Mouse (Mus musculus) adrenal gland, adult 18-20 months (tissue): Measurements from ENCODE around the gene Vmn2r121. TPM values are rescaled to one million over a fixed set of nuclear protein-coding genes. Genes with fewer than 3 reads are reported as not detected.

Source experiments
- DNase-seq, 2 experiments: peaks; one replicate each; pipeline ENCODE4 v3.0.0; 2021 to 2022; ENCODE audit warnings: low spot score in 2 of 2
- long read RNA-seq, 2 experiments: library from polyadenylated mRNA; stranded (forward); transcript quantifications; one replicate each; pipeline ENCODE4 v2.0.0; 2021
- total RNA-seq, 2 experiments: library from RNA; stranded (reverse); gene quantifications; 1 replicate in 1 of 2; 2 replicates in 1 of 2; pipeline ENCODE4 v1.2.3; 2021

Vmn2r121 gene
- not detected for total RNA-seq
- long read RNA-seq, experiment 1 = 0 reads
- long read RNA-seq, experiment 2 = 0 reads

DNA sequence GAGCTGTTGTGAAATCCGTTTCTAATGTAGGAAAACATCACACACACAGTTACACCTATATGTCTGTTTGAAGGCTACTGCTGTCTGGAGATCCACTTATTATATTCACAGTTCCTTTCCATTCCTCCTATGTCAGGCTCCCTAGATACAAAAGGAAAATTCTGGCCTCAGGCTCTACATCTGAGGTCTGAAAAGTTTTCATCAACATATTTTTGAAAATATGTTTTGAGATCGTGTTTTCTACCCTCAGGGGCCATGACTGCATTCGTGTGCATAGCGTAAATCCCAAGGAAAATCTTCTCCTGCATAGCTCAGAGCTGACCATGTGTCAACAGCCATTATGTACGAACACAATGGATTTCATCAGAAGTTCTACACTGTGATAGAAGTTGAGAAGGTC is at the start of gene Vmn2r121:
Gene Vmn2r121, minus strand, starts transcription at position 101 of the 400 bp plus-strand sequence.
- no peak for DNase-seq
